Mouse (Mus musculus): Measurements from ENCODE around the gene A630095N17Rik. TPM values are rescaled to one million over a fixed set of nuclear protein-coding genes. Genes with fewer than 3 reads are reported as not detected.
A peak's percentile ranks its signal among the peaks of the same experiment; 100 is the strongest.
"Not testable (repeated sequence)": the region's sequence is repeated elsewhere in the genome, so short reads cannot be mapped to it uniquely, and the experiment has no call there.

Gene A630095N17Rik
- polyA plus RNA-seq, 1 experiment from 2014 or later: not detected

DNA sequence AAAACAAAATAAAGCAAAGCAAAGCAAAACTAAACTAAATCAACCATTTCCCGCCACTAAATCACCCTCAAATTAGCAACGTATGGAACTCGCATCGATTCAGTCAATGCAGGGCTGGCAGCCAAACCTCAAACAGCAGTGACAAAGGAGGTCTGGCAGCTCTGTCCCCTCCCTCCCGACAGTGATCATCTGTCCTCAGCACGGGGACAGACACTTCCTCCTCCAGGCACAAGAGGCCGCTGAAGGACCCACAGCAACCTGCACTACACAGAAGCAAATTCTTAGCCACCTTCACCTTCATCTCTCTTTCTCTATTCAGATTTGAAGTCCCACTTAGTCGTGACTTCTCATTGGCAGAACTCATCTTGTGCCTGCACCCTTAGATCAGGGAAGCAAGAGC is 2.7 kb upstream of the A630095N17Rik start:
- H3K36me3 ChIP-seq: no peaks in the 10 kb centered on the region
- H3K4me1 ChIP-seq: peaks cover 23% of the 10 kb centered on the region
- no peaks in the 10 kb centered on the region for H3K9me3 ChIP-seq
- no peaks in the 10 kb centered on the region for H3K27me3 ChIP-seq
- H3K9ac ChIP-seq: no peak overlapping the region
- H3K4me2 ChIP-seq: peak overlapping the region; percentile 16
- 2% methylated on average over 8 of the region's 8 CpGs for WGBS
- no peak overlapping the region for H3K27ac ChIP-seq
- no peak for ATAC-seq (ENCODE audit: borderline replicate concordance, extremely low read depth, low FRiP score, low TSS enrichment)
- H3K4me3 ChIP-seq: no peak overlapping the region

DNA sequence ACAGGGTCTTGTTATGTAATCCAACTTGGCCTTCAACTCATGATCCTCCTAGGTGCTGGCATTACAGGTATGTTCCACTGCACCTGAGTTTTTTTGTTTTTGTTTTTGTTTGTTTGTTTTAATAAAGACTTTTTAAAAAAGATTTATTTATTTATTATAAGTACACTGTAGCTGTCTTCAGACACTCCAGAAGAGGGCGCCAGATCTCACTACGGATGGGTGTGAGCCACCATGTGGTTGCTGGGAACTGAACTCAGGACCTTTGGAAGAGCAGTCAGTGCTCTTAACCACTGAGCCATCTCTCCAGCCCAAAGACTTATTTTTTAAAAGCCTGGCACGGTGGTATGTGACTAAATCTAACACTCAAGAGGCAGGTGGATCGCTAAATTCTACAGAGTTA is 587 bp upstream of the A630095N17Rik start:
- H3K36me3 ChIP-seq; H3K27ac ChIP-seq; H3K4me2 ChIP-seq; ATAC-seq (ENCODE audit: borderline replicate concordance, extremely low read depth, low FRiP score, low TSS enrichment); H3K9ac ChIP-seq; H3K27me3 ChIP-seq; H3K4me3 ChIP-seq; H3K9me3 ChIP-seq: not testable (repeated sequence)
- H3K4me1 ChIP-seq: peaks cover 20% of the 10 kb centered on the region
- 63% methylated on average over 4 of the region's 4 CpGs for WGBS

DNA sequence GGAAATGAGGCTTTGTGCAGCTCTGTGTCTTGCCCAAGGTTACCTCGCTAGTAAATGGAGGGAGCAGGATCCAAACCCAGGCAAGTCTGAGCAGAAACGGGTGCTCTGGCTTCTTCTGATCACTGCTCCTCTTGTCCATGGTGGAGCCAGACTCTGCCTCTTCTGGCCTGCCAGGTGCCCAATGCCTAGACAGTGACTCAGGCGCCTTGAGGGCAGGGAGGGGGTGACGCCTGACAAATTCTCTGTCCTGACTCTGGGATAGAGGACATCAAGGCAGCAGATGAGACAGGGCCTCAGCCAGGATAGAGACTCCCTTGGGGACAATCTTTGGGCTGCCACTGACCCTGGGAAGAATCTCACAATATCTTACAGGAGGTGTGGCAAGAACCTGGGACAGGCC is 678 bp downstream of the A630095N17Rik start:
- ATAC-seq (ENCODE audit: borderline replicate concordance, extremely low read depth, low FRiP score, low TSS enrichment): no peak
- H3K36me3 ChIP-seq: no peaks in the 10 kb centered on the region
- peaks cover 12% of the 10 kb centered on the region; the same call in 1 of the 2 replicates for H3K4me1 ChIP-seq
- 68% methylated on average over 4 of the region's 4 CpGs for WGBS
- no peak overlapping the region for H3K27ac ChIP-seq
- no peaks in the 10 kb centered on the region for H3K27me3 ChIP-seq
- no peak overlapping the region for H3K4me2 ChIP-seq
- no peak overlapping the region for H3K9ac ChIP-seq
- no peaks in the 10 kb centered on the region for H3K9me3 ChIP-seq
- H3K4me3 ChIP-seq: no peak overlapping the region

DNA sequence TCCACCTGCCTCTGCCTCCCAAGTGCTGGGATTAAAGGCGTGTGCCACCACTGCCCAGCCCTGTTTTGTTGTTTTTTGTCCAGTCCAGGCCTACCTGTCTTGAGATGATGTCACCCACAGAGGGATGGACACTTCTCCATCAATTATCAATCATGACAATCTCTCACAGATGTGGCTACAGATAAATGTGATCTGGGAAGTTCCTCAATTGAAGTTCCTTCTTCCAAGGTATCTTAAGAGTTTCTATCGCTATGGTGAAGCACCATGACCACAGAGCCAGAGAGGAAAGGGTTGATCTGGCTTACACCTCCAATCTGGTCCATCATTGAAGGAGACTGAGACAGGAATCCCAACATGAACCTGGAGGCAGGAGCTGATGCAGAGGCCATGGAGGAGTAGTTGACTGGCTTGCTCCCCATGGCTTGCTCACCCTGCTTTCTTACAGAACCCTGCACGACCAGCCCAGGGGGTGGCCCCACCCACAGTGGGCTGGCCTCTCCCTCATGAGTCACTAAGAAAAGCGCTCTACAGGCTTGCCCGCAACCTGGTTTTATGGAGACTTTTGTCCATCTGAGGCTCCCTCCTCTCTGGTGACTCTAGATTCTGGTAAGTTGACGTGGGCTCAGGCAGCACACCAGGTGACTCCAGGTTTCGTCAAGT is 1.4 kb downstream of the A630095N17Rik start:
- WGBS: 75% methylated on average over 7 of the region's 7 CpGs
- Histone ChIP-seq H3K4me1 (peaks cover 7% of the 10 kb centered on the region; the same call in 1 of the 2 replicates), H3K4me2 (no peak overlapping the region), H3K9me3 (no peaks in the 10 kb centered on the region), H3K27me3 (no peaks in the 10 kb centered on the region), H3K4me3 (no peak overlapping the region), H3K36me3 (no peaks in the 10 kb centered on the region), H3K27ac (no peak overlapping the region), H3K9ac (no peak overlapping the region)
- ATAC-seq (ENCODE audit: borderline replicate concordance, extremely low read depth, low FRiP score, low TSS enrichment): no peak

DNA sequence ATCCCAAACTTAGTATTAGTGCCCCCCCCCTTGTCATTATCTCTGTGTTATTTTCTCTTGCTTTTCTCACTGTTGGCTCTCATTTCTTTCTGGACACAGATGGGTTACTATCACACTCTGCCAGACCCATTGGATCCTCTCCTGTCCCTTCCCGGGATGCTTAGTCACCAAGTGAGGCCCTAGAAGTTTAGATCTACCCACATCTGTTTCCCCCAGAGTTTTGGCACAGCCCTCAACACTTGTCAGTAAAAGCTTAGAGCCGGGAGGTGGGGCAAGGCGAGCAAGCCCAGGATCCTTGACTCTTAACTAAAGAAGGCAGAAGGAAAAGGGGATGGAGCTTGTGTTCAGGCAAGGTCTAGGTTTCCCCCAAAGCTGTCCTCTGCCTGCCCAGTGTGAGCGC is 2.7 kb downstream of the A630095N17Rik start:
- no peak for ATAC-seq (ENCODE audit: borderline replicate concordance, extremely low read depth, low FRiP score, low TSS enrichment)
- 57% methylated on average over 4 of the region's 4 CpGs for WGBS

DNA sequence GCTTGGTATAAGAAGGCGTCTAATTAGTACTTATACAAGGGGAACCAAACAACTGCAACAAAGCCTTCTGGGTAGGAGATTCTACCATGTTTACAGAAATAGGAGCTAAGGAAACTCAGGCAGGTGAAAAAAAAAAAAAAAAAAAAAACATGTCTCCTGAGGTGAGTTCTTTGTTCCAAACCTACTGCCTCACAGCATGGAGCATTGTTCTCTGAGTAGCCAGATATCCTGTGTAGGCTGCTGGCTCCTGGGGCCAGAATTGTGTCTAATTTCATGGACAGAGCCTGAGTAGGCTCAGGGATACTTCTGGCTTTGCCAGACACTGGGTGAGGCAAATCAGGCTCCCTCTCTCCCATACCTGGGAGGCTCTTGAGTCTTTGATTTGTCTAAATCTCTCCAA is 4.2 kb downstream of the A630095N17Rik start:
- ATAC-seq (ENCODE audit: borderline replicate concordance, extremely low read depth, low FRiP score, low TSS enrichment): no peak
- WGBS: 59% methylated on average over 1 of the region's 1 CpGs
- Histone ChIP-seq H3K36me3 (no peaks in the 10 kb centered on the region), H3K4me1 (no peaks in the 10 kb centered on the region), H3K27me3 (no peaks in the 10 kb centered on the region), H3K9me3 (no peaks in the 10 kb centered on the region), H3K9ac (no peak overlapping the region), H3K4me2 (no peak overlapping the region), H3K27ac (no peak overlapping the region), H3K4me3 (no peak overlapping the region)

More for the DNA sequence above, 2.7 kb downstream of the A630095N17Rik start:
- H3K27me3 ChIP-seq: no peaks in the 10 kb centered on the region
- H3K4me1 ChIP-seq: no peaks in the 10 kb centered on the region
- no peak overlapping the region for H3K27ac ChIP-seq
- H3K9ac ChIP-seq: no peak overlapping the region
- H3K4me3 ChIP-seq: no peak overlapping the region
- H3K9me3 ChIP-seq: no peaks in the 10 kb centered on the region
- no peak overlapping the region for H3K4me2 ChIP-seq
- H3K36me3 ChIP-seq: no peaks in the 10 kb centered on the region

DNA sequence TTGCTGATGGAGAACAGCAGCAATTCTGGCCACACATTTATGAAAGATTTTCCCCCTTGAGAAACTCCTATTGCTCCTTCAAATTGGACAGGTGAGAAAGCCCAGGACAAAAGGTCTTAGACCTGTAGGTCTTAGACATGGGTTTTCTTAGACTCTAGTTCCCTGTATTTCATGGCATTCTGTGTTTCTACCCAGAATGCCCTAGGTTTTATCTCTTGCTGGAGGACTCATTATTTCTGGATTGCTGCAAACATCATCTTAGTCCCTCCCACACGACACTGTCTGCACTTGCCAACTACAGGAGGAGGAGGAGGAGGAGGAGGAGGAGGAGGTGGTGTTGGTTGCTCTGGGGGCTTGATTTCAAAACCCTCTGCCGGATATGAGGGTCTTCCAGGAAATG is 5.8 kb downstream of the A630095N17Rik start:
- Histone ChIP-seq H3K27ac (no peak overlapping the region), H3K27me3 (peaks cover 6% of the 10 kb centered on the region; the same call in 1 of the 2 replicates), H3K4me3 (no peak overlapping the region), H3K36me3 (no peaks in the 10 kb centered on the region), H3K4me1 (no peaks in the 10 kb centered on the region), H3K4me2 (no peak overlapping the region), H3K9me3 (no peaks in the 10 kb centered on the region), H3K9ac (no peak overlapping the region)
- ATAC-seq (ENCODE audit: borderline replicate concordance, extremely low read depth, low FRiP score, low TSS enrichment): no peak
- 43% methylated on average over 2 of the region's 2 CpGs for WGBS

DNA sequence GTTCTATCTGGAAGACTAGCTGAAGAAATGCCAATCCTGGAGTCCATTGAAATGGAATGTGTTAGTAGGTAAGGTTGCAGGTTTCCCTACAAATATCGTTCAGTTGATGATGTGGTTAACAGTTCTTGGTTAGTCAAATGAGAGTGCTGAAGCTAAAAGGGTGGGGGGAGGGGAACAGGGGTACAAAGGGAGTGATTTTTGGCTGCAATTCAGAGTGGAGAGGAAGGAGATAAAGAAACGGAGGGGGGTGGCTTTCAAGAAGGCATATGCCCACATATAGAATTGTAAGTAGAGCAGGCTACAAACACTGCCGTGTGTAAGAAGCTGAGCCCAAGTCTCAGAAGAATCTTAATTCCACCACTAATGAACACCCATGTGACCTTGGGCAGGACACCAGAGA is 6.4 kb downstream of the A630095N17Rik start:
- peaks cover 13% of the 10 kb centered on the region for H3K27me3 ChIP-seq
- WGBS: 46% methylated on average over 3 of the region's 3 CpGs
- no peak for ATAC-seq (ENCODE audit: borderline replicate concordance, extremely low read depth, low FRiP score, low TSS enrichment)

DNA sequence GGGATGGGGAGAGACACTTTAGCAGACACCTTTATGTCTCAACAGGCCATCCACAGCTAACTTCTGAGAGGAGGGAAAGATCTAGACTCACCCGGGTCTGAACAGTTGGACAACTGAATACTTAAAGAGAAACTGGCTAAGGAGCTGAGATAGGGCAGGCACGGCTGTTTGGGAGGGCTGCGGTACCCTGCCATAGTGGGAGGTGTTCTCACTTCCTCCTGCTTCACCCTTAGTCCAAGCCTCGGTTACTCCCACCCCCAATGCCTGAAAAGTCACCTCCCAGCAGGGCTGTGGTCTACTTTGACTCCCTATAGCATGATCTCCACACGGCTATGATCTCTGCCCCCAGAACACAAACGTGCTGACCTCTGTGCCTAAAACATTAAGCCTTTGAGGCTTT is 8.4 kb downstream of the A630095N17Rik start:
- WGBS: 52% methylated on average over 6 of the region's 6 CpGs

More for the DNA sequence above, 6.4 kb downstream of the A630095N17Rik start:
- H3K4me1 ChIP-seq: no peaks in the 10 kb centered on the region
- no peaks in the 10 kb centered on the region for H3K9me3 ChIP-seq
- H3K36me3 ChIP-seq: no peaks in the 10 kb centered on the region
- H3K9ac ChIP-seq: no peak overlapping the region
- no peak overlapping the region for H3K4me3 ChIP-seq
- H3K27ac ChIP-seq: no peak overlapping the region
- no peak overlapping the region for H3K4me2 ChIP-seq

DNA sequence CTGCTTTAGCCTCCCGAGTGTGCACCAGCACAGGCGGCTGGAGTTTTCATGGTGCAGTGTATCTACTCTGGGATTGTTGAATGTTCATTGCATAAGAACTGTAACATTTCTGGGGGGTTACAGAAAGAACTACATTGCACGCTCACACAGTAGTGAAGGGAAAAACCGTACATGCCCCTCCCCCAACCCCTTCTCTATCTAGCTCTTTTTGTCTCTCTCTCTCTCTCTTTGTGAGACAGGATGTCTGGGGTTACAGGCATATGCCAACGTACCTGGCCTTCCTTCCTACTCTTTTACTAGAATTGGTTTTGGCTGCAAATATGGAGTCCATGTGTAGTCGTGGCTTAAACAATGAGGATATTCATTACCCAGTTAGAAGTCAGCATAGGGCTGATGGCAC is 9.0 kb downstream of the A630095N17Rik start:
- no peaks in the 10 kb centered on the region for H3K9me3 ChIP-seq
- no peak overlapping the region for H3K27ac ChIP-seq
- peaks cover 17% of the 10 kb centered on the region for H3K4me1 ChIP-seq
- ATAC-seq (ENCODE audit: borderline replicate concordance, extremely low read depth, low FRiP score, low TSS enrichment): no peak
- H3K36me3 ChIP-seq: no peaks in the 10 kb centered on the region
- no peak overlapping the region for H3K4me3 ChIP-seq
- WGBS: 70% methylated on average over 6 of the region's 6 CpGs
- H3K4me2 ChIP-seq: no peak overlapping the region
- H3K27me3 ChIP-seq: peaks cover 38% of the 10 kb centered on the region
- H3K9ac ChIP-seq: no peak overlapping the region

More for the DNA sequence above, 8.4 kb downstream of the A630095N17Rik start:
- Histone ChIP-seq H3K27ac (no peak overlapping the region), H3K4me1 (peaks cover 11% of the 10 kb centered on the region), H3K9ac (no peak overlapping the region), H3K27me3 (peaks cover 32% of the 10 kb centered on the region), H3K4me3 (no peak overlapping the region), H3K4me2 (no peak overlapping the region), H3K36me3 (no peaks in the 10 kb centered on the region), H3K9me3 (no peaks in the 10 kb centered on the region)
- ATAC-seq (ENCODE audit: borderline replicate concordance, extremely low read depth, low FRiP score, low TSS enrichment): no peak

DNA sequence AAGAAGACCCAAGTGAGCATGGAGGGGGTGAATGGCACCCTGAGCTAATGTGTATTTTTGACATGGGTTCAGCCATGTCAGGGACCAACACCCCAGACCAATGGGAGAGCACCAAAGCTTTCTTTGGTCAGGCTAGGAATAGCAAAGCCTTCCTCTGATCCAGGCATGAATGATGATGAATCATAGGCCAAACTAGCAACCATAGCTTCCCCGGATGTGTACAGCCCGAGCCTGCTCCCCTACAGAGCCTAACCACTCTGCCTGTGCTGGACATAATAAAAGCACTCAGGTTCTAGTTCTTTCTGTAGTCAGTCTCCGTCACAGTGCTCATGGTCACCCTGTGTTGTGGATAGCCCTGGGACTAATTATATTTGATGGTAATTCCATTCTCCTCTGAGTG is 10.4 kb downstream of the A630095N17Rik start:
- ATAC-seq (ENCODE audit: borderline replicate concordance, extremely low read depth, low FRiP score, low TSS enrichment): no peak
- 72% methylated on average over 3 of the region's 3 CpGs for WGBS
- H3K9ac ChIP-seq: no peak overlapping the region

DNA sequence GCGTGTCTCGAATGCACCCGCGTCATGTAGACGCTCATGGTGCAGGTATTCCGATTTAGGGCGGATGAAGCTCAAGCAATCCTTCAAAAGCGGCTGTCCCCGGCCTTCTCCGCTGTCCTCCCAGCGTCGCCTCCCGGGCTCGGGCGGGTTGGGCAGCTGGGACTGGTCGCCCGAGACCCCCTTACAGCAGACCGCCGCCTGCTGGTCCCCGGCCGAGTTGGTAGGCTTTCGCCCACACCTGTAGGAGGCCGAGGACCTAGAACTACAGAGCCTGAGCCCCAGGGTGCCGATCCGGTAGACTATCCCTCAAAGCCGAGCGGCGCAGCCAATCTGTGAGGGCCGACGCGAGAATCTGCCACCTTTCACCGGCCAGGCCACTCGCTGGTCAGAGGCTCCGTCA is 12.4 kb downstream of the A630095N17Rik start, which contains the start of gene Tuba4a:
Tuba4a (minus strand) TSS at position 335 of the 400 bp plus-strand sequence.
- under 1% methylated on average over 34 of the region's 34 CpGs for WGBS
- Histone ChIP-seq H3K27ac (no peak within 1 kb of the TSS), H3K4me1 (peaks cover 21% of the 10 kb centered on the region), H3K4me3 (peak within 1 kb of the TSS; percentile 51), H3K4me2 (peak within 1 kb of the TSS; percentile 92), H3K9ac (peak within 1 kb of the TSS; percentile 38), H3K27me3 (peaks cover 49% of the 10 kb centered on the region), H3K36me3 (peaks cover 9% of the 10 kb centered on the region; the same call in 1 of the 2 replicates), H3K9me3 (no peaks in the 10 kb centered on the region)
- ATAC-seq (ENCODE audit: borderline replicate concordance, extremely low read depth, low FRiP score, low TSS enrichment): peak; percentile 32; the same call in 1 of the 2 replicates

More for the DNA sequence above, 10.4 kb downstream of the A630095N17Rik start:
- H3K4me2 ChIP-seq: no peak overlapping the region
- H3K36me3 ChIP-seq: no peaks in the 10 kb centered on the region
- H3K9me3 ChIP-seq: no peaks in the 10 kb centered on the region
- no peak overlapping the region for H3K4me3 ChIP-seq
- peaks cover 49% of the 10 kb centered on the region for H3K27me3 ChIP-seq
- peaks cover 20% of the 10 kb centered on the region for H3K4me1 ChIP-seq
- no peak overlapping the region for H3K27ac ChIP-seq
